Mouse (Mus musculus) small intestine, adult 2 months (tissue): ENCODE measurements around the gene Nin.

Experiments
- CTCF ChIP-seq: fragments of 200-500 bp; IDR thresholded peaks from 2 replicates; pipeline ENCODE4 v1.5.1; 2012; ENCODE audit warnings: low read depth, mild to moderate bottlenecking, control low read depth, inconsistent platforms, low read length, moderate library complexity, mixed read lengths; ENCODE audit not compliant: insufficient replicate concordance, insufficient read length; ENCODE audit errors: extremely low read depth
- POLR2A ChIP-seq: fragments of 200-500 bp; IDR thresholded peaks from 2 replicates; pipeline ENCODE4 v1.6.1; 2012; ENCODE audit warnings: low read depth, mild to moderate bottlenecking, control low read depth, inconsistent platforms, low read length, moderate library complexity

GRCm38 (mm10) chr12:70144637-70145448, 31.3 kb upstream of the Nin start:
- TF ChIP-seq POLR2A: no peak
- peak; percentile 43; the same call in 1 of the 2 replicates for TF ChIP-seq CTCF
